Mouse (Mus musculus) lung, postnatal 14 days (tissue): ENCODE measurements around the gene Sh2b3.
A peak's percentile ranks its signal among the peaks of the same experiment; 100 is the strongest.

Experiments
- DNase-seq: peaks from one replicate; pipeline ENCODE4 v3.0.0; 2021

The Sh2b3 gene

GRCm38 (mm10) chr5:121843138-121843905 lies 5.9 kb upstream of the Sh2b3 start:
- DNase-seq, result no peak

- peak; percentile 90 for DNase-seq
Observed at GRCm38 (mm10) chr5:121842665-121843118, 5.2 kb upstream of the Sh2b3 start.

GRCm38 (mm10) chr5:121841973-121842372 lies 4.5 kb upstream of the Sh2b3 start:
- no peak for DNase-seq

GRCm38 (mm10) chr5:121841516-121841915 lies 4.1 kb upstream of the Sh2b3 start:
- DNase-seq, result no peak

GRCm38 (mm10) chr5:121839128-121839473 lies 1.7 kb upstream of the Sh2b3 start:
- DNase-seq, result no peak

- DNase-seq, result peak; percentile 72
Observed at GRCm38 (mm10) chr5:121838341-121839127, 1.1 kb upstream of the Sh2b3 start.

GRCm38 (mm10) chr5:121836692-121837415 lies 592 bp downstream of the Sh2b3 start:
- DNase-seq, result peak; percentile 95

GRCm38 (mm10) chr5:121835949-121836691 lies 1.3 kb downstream of the Sh2b3 start:
- DNase-seq, result no peak

- no peak for DNase-seq
Observed at GRCm38 (mm10) chr5:121834991-121835747, 2.3 kb downstream of the Sh2b3 start.

- no peak for DNase-seq
Observed at GRCm38 (mm10) chr5:121834241-121834606, 3.2 kb downstream of the Sh2b3 start.

GRCm38 (mm10) chr5:121833572-121834240 lies 3.7 kb downstream of the Sh2b3 start:
- peak; percentile 69 for DNase-seq

GRCm38 (mm10) chr5:121833159-121833558 lies 4.3 kb downstream of the Sh2b3 start:
- no peak for DNase-seq

GRCm38 (mm10) chr5:121832376-121833155 lies 4.9 kb downstream of the Sh2b3 start:
- no peak for DNase-seq

GRCm38 (mm10) chr5:121831002-121831601 lies 6.3 kb downstream of the Sh2b3 start:
- no peak for DNase-seq

GRCm38 (mm10) chr5:121828491-121829432 lies 8.7 kb downstream of the Sh2b3 start:
- DNase-seq, result no peak

- DNase-seq, result no peak
Observed at GRCm38 (mm10) chr5:121827876-121828275, 9.6 kb downstream of the Sh2b3 start.

- no peak for DNase-seq
Observed at GRCm38 (mm10) chr5:121825606-121826005, 11.8 kb downstream of the Sh2b3 start.

- DNase-seq, result peak; percentile 57
Observed at GRCm38 (mm10) chr5:121824121-121824520, 13.3 kb downstream of the Sh2b3 start.

GRCm38 (mm10) chr5:121823668-121824067 lies 13.8 kb downstream of the Sh2b3 start:
- no peak for DNase-seq
